Mouse (Mus musculus): ENCODE measurements around the gene Fam169b. TPM values are rescaled to one million over a fixed set of nuclear protein-coding genes. Genes with fewer than 3 reads are reported as not detected.

Fam169b gene
- total RNA-seq, 2 experiments from 2014 or later: 0.22 to 0.23 TPM

DNA sequence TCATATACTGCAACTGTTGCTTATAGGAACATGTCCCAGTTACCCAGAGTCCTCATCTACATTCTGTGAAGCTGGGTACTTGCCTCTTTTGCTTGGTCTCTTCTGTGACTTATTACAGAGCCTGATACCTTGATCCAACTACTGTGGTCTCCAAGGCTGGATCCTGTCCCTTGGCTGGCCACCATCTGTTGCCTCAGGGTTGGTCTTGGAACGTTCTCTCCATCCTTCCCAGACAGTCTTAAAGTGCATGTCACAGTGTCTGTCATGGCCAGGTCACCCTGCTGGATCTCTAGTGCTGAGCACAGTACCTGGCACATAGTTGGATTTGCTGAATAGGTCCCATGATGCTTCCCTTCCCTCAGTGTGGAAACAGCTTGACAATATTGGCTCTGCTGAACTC is 40.6 kb downstream of the Fam169b start:
- no peak for DNase-seq (ENCODE audit: low spot score in 2 of 2)

DNA sequence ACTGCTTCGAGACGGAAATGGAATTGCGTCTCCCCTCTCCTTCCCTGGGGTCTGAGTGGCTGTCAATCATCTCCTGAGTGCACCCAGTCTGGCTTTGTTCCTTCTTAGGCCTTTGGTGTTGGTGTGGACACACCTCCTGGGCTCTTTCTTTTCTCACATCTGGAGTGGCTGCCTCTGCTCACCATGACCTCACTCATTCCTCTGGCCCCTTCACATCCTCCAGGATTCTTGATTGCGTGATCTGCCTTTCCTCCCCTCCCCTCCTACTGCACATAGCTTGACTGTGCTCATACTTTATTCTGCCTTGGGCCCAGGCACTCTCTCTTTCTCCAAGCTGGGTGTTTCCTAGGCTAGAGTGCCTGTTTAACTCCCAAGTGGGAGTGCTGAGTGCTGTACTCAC is 41.4 kb downstream of the Fam169b start:
- DNase-seq (ENCODE audit: low spot score in 2 of 2): no peak

DNA sequence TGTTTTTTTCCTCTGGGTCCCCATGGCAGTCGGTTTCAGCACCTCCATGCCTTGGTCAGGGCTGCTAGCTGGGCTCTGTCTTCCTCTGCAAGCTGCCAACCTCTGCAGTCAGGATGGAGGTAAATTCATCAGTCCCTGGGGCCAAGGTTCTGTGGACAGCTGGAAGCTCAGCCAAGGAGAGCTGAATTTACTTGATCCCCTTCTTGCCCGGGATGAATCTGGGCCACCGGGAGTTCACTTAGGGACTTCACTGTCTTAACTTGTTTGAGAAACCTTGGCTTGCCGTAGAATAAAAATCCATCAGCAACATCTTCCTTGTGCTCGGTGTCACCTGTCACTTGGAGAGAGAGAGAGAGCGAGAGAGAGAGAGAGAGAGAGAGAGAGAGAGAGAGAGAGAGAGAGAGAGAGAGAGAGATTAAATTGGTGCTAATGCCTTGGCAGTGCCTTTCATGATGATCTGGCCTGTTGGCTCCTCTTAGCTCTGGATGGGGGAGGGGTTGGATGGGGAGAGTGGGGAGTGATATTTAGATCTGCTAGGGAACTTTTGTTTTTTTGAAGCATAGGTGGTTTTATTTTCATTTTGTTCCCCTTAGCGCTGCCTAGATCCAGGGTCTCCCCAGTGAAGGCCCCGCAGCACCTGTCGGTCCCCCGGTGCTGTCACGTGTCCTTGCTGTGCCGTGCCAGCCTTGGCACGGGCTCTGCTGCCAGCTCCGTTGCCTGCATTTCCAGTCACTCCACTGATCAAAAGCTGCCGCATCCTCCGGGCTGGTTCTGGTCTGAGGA is 44.6 kb downstream of the Fam169b start:
- no peak for DNase-seq (ENCODE audit: low spot score in 2 of 2)

DNA sequence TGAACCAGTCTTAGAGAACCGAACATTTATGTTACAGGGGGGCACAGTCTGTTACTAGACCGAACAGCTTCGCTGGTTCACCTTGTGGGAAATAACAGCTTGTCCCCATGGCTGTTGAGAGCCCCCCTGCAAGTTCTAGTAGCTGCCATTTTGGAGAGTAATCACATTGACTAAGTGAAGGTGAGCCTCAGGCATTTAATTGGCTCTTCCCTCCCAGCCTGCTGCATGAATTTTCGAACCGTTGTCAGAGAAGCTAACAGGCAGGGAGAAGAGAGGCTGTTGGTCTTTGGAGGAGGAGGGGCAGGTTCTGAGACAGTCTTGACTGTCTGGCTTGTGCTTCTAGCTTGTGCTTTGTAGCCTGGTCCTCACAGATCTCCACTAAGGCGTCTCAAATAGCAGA is 45.3 kb downstream of the Fam169b start:
- no peak for DNase-seq (ENCODE audit: low spot score in 2 of 2)

DNA sequence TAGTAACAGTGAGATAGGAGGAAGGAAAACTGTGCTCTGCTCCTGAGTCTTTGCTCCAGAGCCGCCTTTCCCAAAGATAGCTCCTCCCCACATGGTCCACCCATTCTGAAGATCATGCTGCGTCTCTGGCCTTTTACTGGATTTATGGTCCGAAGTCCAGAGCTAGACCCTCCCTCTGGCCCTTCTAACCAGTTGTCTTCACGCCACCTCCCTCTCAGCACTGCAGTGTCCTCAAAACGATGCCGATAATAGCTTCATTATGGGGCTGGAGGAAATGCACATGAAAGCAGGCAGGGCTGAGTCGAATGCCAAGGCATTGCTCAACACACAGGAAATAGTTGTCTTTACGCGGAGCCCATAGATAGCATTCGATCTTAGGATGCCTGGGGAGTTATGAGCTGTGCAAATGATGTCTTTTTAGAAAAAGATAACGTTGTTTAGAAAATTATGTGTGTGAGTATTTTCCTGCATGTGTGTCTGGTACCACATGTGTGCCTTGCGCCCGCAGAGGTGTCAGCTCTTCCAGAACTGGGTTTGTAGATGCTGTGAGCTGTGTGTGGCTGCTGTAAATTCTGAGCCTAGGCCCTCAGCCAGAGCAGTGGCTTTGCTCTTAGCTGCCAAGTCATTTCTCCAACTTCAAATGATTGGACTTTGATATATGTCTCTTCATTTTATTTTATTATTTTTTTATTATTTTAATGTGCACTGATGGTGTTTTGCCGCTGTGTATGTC is 46.6 kb downstream of the Fam169b start:
- DNase-seq (ENCODE audit: low spot score in 2 of 2): no peak

DNA sequence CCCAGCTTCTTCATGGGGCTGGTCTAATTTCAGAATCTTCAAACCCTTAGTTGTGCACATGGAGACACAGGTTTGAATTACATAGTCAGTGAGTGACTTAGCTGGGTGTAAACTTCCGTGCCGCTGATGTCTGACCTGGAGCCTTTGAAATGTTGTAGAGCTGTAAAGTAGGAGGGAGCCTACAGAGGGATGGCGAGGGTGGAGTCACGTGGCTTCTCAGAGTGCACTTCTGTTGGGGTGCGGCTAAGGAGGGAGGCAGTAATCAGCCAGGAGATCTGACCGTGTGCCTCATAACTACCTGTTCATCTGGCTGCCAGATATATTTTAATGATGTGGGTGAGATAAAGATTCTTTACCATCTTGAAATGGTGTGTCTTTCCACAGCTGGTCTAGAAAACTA is 49.4 kb downstream of the Fam169b start:
- no peak for DNase-seq (ENCODE audit: low spot score in 2 of 2)

GRCm38 (mm10) chr7:68326190-68326722 is 52.6 kb downstream of the Fam169b start:
- no peak for DNase-seq (ENCODE audit: low spot score in 2 of 2)

DNA sequence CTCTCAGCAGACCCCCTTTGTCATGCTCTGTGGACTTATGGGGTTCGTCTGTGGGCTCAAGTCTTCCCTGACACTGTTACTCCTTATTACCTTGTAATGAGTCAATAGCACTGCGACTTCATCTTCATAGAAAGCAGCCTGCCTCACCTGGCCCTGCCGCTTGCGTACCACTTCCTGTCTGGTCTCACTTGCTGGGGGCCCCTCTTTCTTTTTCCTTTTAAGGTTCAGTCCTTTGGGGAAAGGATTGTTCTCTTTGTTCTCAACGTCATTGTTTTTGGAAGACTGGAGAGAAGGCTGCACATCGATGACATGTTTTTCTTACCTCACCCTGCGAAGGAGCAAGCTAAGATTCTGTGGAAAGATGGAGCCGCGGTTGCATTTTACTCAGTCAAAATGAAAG is 55.4 kb downstream of the Fam169b start:
- no peak for DNase-seq (ENCODE audit: low spot score in 2 of 2)

GRCm38 (mm10) chr7:68332799-68333198 is 59.2 kb downstream of the Fam169b start:
- DNase-seq (ENCODE audit: low spot score in 2 of 2): no peak

DNA sequence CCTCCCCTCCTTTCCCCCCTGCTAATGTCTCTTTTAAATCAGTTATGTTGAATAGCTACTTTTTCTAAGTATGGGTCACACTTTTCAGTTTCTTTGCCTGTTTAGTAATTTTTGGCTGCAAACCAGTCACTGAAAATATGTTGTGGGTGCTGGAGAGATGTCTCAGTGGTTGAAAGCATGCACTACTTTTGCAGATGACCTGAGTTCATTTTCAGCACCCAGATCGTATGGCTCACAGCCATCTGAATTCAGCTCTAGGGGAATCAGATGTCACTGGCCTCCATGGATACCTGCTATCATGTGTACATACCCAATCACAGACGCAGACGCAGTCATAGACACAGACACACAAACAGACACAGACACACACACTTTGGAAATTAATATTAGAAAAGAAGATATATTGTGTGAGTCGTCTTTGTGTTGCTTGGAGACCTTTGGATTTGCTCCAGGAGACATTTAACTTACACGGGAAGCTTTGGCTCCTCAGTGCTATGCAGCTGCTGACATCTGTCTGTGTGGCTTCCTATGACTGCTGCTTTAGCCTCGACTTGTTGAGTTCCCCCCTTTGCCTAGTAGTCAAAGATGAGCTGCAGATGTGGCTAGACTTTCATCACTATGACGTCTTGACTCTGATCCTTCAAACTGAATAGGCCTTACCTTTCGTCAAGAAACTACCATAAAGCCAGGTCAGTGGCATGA is 63.6 kb downstream of the Fam169b start:
- DNase-seq (ENCODE audit: low spot score in 2 of 2): no peak

DNA sequence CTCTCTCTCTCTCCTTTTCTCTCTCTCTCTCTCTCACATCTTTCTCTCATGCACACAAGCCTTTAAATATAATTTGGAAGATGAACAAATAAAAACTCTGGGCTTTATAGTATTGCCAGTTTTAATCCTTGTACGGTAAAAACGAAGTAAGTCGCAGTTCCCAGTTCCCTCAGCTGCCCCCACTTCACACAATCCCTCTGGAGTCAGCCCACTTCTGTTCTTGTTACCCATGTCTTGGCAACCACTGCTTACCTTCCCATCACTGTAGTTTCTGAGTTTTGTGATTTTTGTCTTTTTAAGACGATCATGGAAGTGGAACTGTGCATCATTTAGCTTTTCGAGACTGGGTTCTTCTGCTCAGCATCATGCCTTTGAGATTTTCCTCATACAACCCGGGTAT is 65.0 kb downstream of the Fam169b start:
- no peak for DNase-seq (ENCODE audit: low spot score in 2 of 2)

- DNase-seq (ENCODE audit: low spot score in 2 of 2): no peak
These were observed 70.9 kb downstream of the Fam169b start for GRCm38 (mm10) chr7:68344561-68344960.

DNA sequence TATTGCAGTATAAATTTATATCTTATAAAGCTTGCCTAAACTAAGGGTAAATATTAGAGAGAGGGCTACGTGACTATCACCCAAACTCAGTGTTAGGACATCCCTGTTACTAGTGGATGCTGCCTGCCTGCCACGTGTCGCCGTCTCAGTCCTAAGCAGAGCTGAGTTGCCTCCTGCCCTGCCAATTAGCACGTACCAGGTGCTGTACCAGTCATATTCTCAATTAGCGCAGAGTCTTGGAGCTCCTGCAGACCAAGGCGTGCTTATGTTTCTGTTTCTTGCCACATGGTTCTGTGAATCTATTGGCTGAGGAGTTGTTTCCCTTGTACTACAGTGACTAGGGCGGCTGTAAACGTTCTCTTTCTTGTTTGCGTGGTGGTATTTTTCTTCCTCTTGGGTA is 72.3 kb downstream of the Fam169b start:
- no peak for DNase-seq (ENCODE audit: low spot score in 2 of 2)

DNA sequence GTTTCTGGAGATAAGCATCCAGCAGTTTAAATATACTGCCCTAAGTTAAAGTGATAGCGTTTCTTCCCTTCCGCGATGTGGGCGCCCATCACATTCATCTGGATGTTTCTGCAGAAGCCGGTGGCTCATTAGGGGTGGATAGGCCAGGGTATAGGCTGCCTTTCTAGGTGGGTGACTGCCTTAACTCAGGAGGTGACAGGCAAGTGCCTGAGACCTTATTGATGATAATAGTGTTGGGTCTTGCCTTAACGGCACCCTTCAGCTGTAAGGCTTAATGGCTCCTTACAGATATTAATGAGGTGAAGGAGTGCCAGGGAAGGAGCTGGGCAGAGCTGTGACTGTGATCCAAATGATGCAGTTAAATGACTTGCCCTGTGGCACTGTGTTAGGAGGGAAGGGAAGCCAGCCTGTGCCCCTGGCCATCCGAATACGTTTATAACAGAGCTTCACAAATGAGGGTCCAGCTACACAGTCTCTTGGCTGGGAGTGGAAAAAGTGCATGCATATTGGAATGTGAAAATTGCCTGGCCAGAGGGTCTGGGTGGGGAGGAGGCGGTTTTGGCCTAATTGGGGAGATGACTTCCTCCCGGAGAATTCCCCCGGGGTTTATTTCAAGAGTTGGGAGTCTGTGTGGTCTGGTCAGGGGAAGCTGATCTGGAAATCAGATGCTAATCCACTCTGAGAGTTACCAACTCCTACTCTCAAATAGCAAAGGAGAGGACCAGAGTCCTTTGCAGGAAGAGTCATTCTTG is 81.9 kb downstream of the Fam169b start:
- no peak for DNase-seq (ENCODE audit: low spot score in 2 of 2)

DNA sequence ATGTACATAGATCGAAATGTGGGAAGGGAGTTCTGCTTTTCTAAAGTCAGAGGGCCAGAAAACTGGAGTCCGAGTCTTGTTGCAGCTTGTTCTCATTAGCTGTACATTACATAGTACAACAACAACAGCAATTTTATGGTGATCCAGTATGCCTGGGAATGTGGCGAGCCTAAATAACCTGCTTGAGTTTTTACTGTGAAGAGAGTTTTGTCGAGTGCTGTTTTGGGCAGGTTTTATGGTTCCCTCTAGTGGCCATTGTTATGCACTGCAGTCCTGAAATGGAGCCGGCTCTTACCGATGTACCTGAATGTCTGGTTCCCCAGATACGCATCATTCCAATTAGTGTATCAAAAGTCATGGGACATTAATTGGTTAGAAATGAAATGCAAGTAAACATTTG is 83.8 kb downstream of the Fam169b start:
- DNase-seq (ENCODE audit: low spot score in 2 of 2): peak; percentile 43 to 49

GRCm38 (mm10) chr7:68362609-68363008 is 89.0 kb downstream of the Fam169b start:
- DNase-seq (ENCODE audit: low spot score in 2 of 2): no peak

GRCm38 (mm10) chr7:68365711-68366110 is 92.1 kb downstream of the Fam169b start:
- DNase-seq (ENCODE audit: low spot score in 2 of 2): no peak

GRCm38 (mm10) chr7:68368948-68369347 is 95.3 kb downstream of the Fam169b start:
- DNase-seq (ENCODE audit: low spot score in 2 of 2): no peak

GRCm38 (mm10) chr7:68369694-68370093 is 96.1 kb downstream of the Fam169b start:
- DNase-seq (ENCODE audit: low spot score in 2 of 2): peak; percentile 72 to 76

GRCm38 (mm10) chr7:68374109-68374857 is 100.6 kb downstream of the Fam169b start:
- DNase-seq (ENCODE audit: low spot score in 2 of 2): peak; percentile 62 to 67

All from adrenal gland, adult 18-20 months (tissue).